Mouse (Mus musculus) ZHBTc4 (cell line): ENCODE data around the gene Cyp4f17.
A peak's percentile ranks its signal among the peaks of the same experiment; 100 is the strongest.
"Not testable (repeated sequence)": the region's sequence is repeated elsewhere in the genome, so short reads cannot be mapped to it uniquely, and the experiment has no call there.

Source experiments
- DNase-seq: peaks from one replicate; pipeline ENCODE4 v3.0.0-alpha.2; 2011; ENCODE audit warnings: low read depth, low spot score

Cyp4f17 gene

GRCm38 (mm10) chr17:32505851-32506728 lies at the start of gene Cyp4f17:
Gene Cyp4f17, plus strand, starts transcription at chr17:32506050.
- peak; percentile 76 for DNase-seq

- no peak for DNase-seq
Measured at GRCm38 (mm10) chr17:32468494-32468893, 37.4 kb upstream of the Cyp4f17 start.

GRCm38 (mm10) chr17:32470795-32471194 lies 35.1 kb upstream of the Cyp4f17 start:
- no peak for DNase-seq

- DNase-seq: no peak
Measured at GRCm38 (mm10) chr17:32472176-32472575, 33.7 kb upstream of the Cyp4f17 start.

- no peak for DNase-seq
Measured at GRCm38 (mm10) chr17:32474954-32475560, 30.8 kb upstream of the Cyp4f17 start.

- DNase-seq: no peak
Measured at GRCm38 (mm10) chr17:32477204-32477603, 28.6 kb upstream of the Cyp4f17 start.

- DNase-seq: no peak
Measured at GRCm38 (mm10) chr17:32478727-32479126, 27.1 kb upstream of the Cyp4f17 start.

- DNase-seq: peak; percentile 58
Measured at GRCm38 (mm10) chr17:32479554-32480506, 26.0 kb upstream of the Cyp4f17 start.

- peak; percentile 73 for DNase-seq
Measured at GRCm38 (mm10) chr17:32481766-32482165, 24.1 kb upstream of the Cyp4f17 start.

- DNase-seq: peak; percentile 92
Measured at GRCm38 (mm10) chr17:32483200-32483599, 22.6 kb upstream of the Cyp4f17 start.

- DNase-seq: peak; percentile 94
Measured at GRCm38 (mm10) chr17:32492349-32492980, 13.4 kb upstream of the Cyp4f17 start.

GRCm38 (mm10) chr17:32494601-32495000 lies 11.2 kb upstream of the Cyp4f17 start:
- peak; percentile 81 for DNase-seq

GRCm38 (mm10) chr17:32500511-32500910 lies 5.3 kb upstream of the Cyp4f17 start:
- DNase-seq: not testable (repeated sequence)

GRCm38 (mm10) chr17:32501051-32501450 lies 4.8 kb upstream of the Cyp4f17 start:
- no peak for DNase-seq

- DNase-seq: no peak
Measured at GRCm38 (mm10) chr17:32503111-32503510, 2.7 kb upstream of the Cyp4f17 start.

GRCm38 (mm10) chr17:32506729-32507245 lies 937 bp downstream of the Cyp4f17 start:
- no peak for DNase-seq

GRCm38 (mm10) chr17:32516126-32516525 lies 10.3 kb downstream of the Cyp4f17 start:
- peak; percentile 66 for DNase-seq

- DNase-seq: no peak
Measured at GRCm38 (mm10) chr17:32521981-32522380, 16.1 kb downstream of the Cyp4f17 start.

- no peak for DNase-seq
Measured at GRCm38 (mm10) chr17:32522386-32522785, 16.5 kb downstream of the Cyp4f17 start.

GRCm38 (mm10) chr17:32522816-32523215 lies 17.0 kb downstream of the Cyp4f17 start:
- no peak for DNase-seq

- DNase-seq: no peak
Measured at GRCm38 (mm10) chr17:32523895-32524294, 18.0 kb downstream of the Cyp4f17 start.
